Mouse (Mus musculus) midbrain, embryonic 10.5 days (tissue): ENCODE data around the gene St8sia2. TPM values are rescaled to one million over a fixed set of nuclear protein-coding genes. Genes with fewer than 3 reads are reported as not detected.

Experiments
- DNase-seq: peaks from one replicate; pipeline ENCODE4 v3.0.0-alpha.2; 2017; ENCODE audit warnings: low spot score
- H3K27ac ChIP-seq: fragments of 300-500 bp; sonication (generic); replicated peaks from 2 replicates; pipeline ENCODE4 v1.5.1; 2016; ENCODE audit warnings: mild to moderate bottlenecking
- H3K27me3 ChIP-seq: fragments of 300-500 bp; sonication (generic); 2 replicates; pipeline ENCODE4 v1.6.1; 2016; ENCODE audit warnings: low read depth, mild to moderate bottlenecking; ENCODE audit not compliant: poor library complexity, severe bottlenecking
- H3K36me3 ChIP-seq: fragments of 300-500 bp; sonication (generic); 2 replicates; pipeline ENCODE4 v1.6.1; 2016; ENCODE audit warnings: mild to moderate bottlenecking, moderate library complexity
- H3K4me1 ChIP-seq: fragments of 300-500 bp; sonication (generic); 2 replicates; pipeline ENCODE4 v1.6.1; 2016
- H3K4me3 ChIP-seq: fragments of 300-500 bp; sonication (generic); 2 replicates; pipeline ENCODE4 v1.5.1; 2016; ENCODE audit warnings: mild to moderate bottlenecking, moderate library complexity
- H3K9me3 ChIP-seq: fragments of 300-500 bp; sonication (generic); replicated peaks from 2 replicates; pipeline ENCODE4 v1.6.1; 2016; ENCODE audit warnings: mild to moderate bottlenecking
- WGBS: fragments of 180-500 bp; shearing (Covaris S2); methylation state at CpG from one replicate; pipeline ENCODE4 v1.1.7; 2016; 5-methylcytosine and 5-hydroxymethylcytosine counted together
- polyA plus RNA-seq: library from polyadenylated mRNA; unstranded; fragments of >200 nt; fragmentation: Nextera tagmentation; extraction: Ambion mirVana; gene quantifications from 2 replicates; pipeline ENCODE4 v1.2.1, GENCODE M21; 2016

St8sia2 gene
- polyA plus RNA-seq: 17.3 and 26.9 TPM in 2 replicates

DNA sequence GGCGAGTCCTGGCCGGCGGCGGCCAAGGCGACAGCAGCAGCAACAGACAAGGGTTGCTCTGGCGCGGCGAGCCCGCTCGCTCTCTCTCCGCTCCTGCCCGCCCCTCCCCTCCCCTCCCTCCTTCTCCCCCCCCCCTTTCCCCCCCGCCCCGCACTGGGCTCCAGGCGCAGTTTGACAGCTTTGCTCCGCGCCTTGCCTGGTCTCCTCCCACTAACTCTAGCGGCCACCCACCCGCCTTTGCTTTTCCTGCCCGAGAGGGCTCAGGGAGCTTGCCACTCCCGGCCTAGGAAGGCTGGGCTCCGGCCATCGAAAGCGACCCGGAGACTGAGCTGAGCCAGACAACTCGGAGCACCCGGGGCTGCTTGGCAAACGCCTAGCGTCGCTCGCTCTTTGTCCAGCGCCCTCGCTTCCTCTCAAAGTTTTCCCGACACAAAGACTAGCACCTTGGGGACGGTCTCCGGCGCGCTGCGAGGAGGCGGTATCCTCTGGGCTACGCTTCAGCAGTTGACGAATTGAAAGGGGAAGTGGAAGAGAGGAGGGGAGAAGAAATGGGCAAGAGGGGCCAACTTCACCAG lies at the start of gene St8sia2:
TSS of gene St8sia2 (minus strand) at position 90 of the 575 bp plus-strand sequence.
- Histone ChIP-seq H3K27ac (peak within 1 kb of the TSS; percentile 97), H3K36me3 (no peaks in the 10 kb centered on the region), H3K4me3 (peak within 1 kb of the TSS; percentile 68), H3K27me3 (peaks cover 43% of the 10 kb centered on the region), H3K4me1 (peaks cover 39% of the 10 kb centered on the region), H3K9me3 (no peaks in the 10 kb centered on the region)
- peak; percentile 88 for DNase-seq
- under 1% methylated on average over 32 of the region's 42 CpGs for WGBS

DNA sequence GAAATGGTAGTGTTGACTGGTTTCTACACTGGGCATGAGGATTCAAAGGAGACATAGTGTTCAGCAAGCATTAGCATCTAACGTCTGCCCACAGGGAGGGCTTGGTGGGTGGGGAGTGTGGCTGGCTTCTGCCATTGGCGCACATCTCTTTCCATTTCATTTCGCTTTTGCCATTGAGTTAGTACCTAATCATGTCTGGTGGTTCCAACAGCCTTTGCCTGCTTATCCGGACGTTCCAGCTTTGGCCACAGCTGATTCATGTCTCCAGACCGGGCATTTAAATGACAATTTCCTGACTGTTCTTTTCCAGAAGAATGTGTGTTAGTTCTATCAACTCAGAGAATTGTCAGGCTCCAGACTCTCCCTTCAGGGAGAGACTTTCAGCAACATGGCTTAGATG lies 47.6 kb upstream of the St8sia2 start:
- Histone ChIP-seq H3K36me3 (no peaks in the 10 kb centered on the region), H3K4me1 (peaks cover 15% of the 10 kb centered on the region), H3K9me3 (no peaks in the 10 kb centered on the region), H3K4me3 (no peak overlapping the region), H3K27ac (no peak overlapping the region), H3K27me3 (0 out of 2 replicates have a peak, but pooled peaks cover 4% of the 10 kb centered on the region)
- WGBS: 92% methylated on average over 6 of the region's 6 CpGs
- no peak for DNase-seq

DNA sequence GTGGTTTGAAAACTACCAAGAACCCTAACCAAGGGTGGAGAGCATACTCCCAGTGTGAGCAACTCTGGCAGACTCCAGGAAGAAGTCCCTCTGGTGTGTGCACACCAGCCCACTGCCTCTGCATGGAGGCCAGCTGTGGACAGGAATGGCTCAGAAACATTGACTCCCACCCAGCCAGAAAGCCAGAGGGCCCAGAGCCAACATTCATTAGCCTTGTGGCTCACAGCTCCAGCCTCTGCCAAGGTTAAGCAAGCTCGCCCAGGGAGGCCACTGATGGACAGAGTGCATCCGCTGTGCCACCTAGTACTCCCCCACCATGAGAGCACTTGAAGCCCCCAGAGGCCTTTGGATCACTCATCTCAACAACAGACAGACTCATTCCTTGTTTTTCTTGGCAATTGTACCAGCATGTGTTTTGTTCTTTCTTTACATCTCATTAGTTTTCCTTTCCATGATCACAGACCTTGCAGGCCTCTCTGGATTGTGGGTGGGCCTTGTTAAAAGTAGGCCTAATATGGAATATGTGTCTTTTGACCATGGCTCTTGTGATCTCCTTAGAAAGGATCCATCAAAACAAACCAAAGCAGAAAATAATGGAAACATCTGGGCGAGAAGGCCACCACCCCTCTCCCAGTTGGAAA lies 46.9 kb upstream of the St8sia2 start:
- Histone ChIP-seq H3K27ac (no peak overlapping the region), H3K9me3 (no peaks in the 10 kb centered on the region), H3K27me3 (0 out of 2 replicates have a peak, but pooled peaks cover 4% of the 10 kb centered on the region), H3K36me3 (no peaks in the 10 kb centered on the region), H3K4me1 (peaks cover 14% of the 10 kb centered on the region), H3K4me3 (no peak overlapping the region)
- DNase-seq: no peak
- WGBS: 93% methylated on average over 3 of the region's 3 CpGs

DNA sequence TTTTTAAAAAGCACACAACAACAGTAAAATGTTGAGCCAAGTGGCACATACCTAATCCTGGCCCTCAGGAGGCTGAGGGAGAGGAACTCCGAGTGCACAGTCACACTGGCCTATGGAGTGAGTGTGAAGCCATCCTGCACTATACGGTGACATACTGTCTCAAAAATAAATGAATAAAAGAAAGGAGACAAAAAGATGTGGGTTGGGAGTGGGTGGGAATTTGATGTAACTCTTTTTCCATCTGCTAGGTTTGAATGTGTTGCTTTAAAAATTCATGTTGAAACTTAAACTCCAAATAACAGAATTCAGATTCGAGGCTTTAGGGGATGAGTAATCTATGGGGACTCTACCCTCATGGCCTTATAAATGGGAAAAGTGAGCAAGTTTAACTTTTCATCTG lies 46.2 kb upstream of the St8sia2 start:
- WGBS: 85% methylated on average over 3 of the region's 3 CpGs
- Histone ChIP-seq H3K27ac (no peak overlapping the region), H3K27me3 (0 out of 2 replicates have a peak, but pooled peaks cover 4% of the 10 kb centered on the region), H3K4me3 (no peak overlapping the region), H3K36me3 (no peaks in the 10 kb centered on the region), H3K4me1 (peaks cover 12% of the 10 kb centered on the region), H3K9me3 (no peaks in the 10 kb centered on the region)
- DNase-seq: no peak

DNA sequence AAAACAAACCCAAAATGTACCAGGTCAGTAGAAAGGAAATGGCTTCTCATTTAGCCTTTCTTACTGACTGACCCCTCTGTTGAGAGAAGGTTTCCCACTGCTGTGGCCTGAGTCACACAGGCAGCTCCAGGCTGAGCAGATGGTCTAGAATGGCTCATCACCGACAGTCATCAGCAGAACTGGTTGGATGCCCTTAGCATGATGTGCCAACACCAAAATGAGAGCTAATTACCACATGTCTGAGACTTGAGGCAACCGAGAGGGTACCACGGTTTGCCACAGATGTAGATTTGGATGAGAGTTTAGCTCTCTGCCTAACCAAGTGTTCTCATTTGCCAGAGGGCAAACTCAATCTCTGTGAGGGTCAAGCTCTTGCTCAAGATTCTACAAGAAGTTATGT lies 42.3 kb upstream of the St8sia2 start:
- peaks cover 5% of the 10 kb centered on the region for H3K4me1 ChIP-seq
- no peak overlapping the region for H3K4me3 ChIP-seq
- H3K27me3 ChIP-seq: 0 out of 2 replicates have a peak, but pooled peaks cover under 1% of the 10 kb centered on the region
- H3K9me3 ChIP-seq: no peaks in the 10 kb centered on the region
- no peaks in the 10 kb centered on the region for H3K36me3 ChIP-seq
- DNase-seq: no peak
- 93% methylated on average over 3 of the region's 3 CpGs for WGBS
- H3K27ac ChIP-seq: no peak overlapping the region

DNA sequence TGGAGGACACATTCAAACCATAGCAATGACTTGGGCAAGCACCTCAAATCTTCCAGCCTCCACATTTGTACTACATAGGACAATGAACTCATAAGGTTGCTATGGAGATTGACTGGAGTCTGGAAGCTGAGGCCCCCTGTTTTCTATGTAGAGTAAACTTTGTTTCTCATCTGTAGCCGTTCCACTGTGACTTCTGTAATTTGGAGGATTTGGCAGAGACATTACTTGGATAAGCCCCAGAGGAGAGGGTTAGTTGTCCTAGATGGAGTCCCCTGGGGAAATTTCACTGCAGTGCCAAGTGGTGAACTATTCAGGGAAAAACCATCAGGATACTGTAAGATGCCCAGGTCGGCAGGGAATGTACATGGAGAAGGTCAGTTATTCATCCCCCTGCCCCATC lies 34.1 kb upstream of the St8sia2 start:
- peaks cover 33% of the 10 kb centered on the region for H3K4me1 ChIP-seq
- H3K4me3 ChIP-seq: no peak overlapping the region
- WGBS: 75% methylated on average over 2 of the region's 2 CpGs
- H3K27me3 ChIP-seq: peaks cover 16% of the 10 kb centered on the region
- no peak overlapping the region for H3K27ac ChIP-seq
- H3K9me3 ChIP-seq: no peaks in the 10 kb centered on the region
- no peak for DNase-seq
- no peaks in the 10 kb centered on the region for H3K36me3 ChIP-seq

DNA sequence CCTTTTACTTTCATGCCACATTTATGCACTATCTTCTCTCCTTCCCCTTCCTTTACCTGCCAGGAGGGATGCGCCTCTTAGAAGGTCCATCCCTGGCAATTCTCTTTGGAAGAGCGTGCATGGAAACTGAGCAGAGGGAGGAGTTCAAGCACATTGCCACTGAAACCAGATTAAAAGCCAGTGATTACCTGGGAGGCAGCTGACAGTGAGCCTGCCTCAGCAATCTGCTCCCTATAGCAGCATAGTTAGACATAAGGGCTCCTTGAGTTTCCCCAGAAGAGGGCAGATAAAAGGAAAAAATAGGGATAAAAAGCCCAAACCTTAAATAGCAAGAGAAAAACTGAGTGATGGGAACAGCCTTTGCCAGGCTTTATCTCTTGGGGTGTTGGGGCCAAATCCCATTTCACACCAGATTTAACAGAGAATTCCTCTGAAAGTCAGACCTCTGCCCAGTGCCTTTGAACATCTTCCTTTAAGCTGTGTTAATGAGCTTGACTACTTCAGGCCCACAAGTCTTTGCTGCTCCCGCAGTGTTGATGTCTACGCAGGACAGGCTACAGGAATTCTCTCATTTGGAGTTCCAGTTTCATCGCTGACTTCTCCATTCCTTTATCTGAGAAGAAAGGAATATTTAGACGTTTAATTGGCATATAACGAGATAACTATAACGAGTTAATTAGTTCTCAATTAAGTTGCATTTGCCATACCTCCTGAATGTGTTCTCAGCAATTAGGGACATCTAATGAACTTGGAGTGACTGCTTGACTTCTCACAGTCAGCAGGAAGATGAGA lies 31.9 kb upstream of the St8sia2 start:
- H3K4me1 ChIP-seq: peaks cover 33% of the 10 kb centered on the region
- H3K36me3 ChIP-seq: no peaks in the 10 kb centered on the region
- no peak overlapping the region for H3K27ac ChIP-seq
- H3K4me3 ChIP-seq: no peak overlapping the region
- H3K27me3 ChIP-seq: peaks cover 32% of the 10 kb centered on the region
- no peak for DNase-seq
- H3K9me3 ChIP-seq: no peaks in the 10 kb centered on the region
- 56% methylated on average over 8 of the region's 8 CpGs for WGBS

DNA sequence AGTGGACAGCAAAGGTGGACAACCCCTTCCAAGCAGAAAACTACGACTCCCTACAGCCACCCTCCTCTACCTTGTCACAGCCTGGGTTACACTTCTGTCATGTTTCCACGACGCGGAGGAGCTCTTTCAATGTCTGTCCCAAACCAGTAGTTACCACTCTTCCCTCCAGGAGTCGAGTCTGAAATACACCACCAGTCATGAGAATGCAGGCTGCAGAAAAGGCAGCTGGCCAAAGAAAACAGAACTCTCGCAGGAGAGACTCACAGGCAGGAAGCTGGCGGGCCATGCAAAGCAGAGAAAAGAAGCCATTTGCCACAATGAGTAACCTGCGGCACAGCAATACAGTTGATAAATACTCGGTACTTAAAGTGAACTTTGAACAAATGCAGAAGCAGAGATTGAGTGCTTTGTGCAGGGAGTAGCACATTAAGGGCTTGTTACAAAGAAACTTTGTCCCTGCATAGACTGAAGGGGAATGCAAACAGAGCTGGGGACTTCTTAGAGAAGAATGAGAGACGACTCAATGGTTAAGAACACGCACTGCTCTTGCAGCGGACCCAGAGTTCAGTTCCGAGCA lies 30.2 kb upstream of the St8sia2 start:
- H3K4me3 ChIP-seq: no peak overlapping the region
- no peaks in the 10 kb centered on the region for H3K9me3 ChIP-seq
- peaks cover 32% of the 10 kb centered on the region for H3K27me3 ChIP-seq
- no peak for DNase-seq
- H3K4me1 ChIP-seq: peaks cover 33% of the 10 kb centered on the region
- H3K27ac ChIP-seq: no peak overlapping the region
- H3K36me3 ChIP-seq: no peaks in the 10 kb centered on the region
- 74% methylated on average over 13 of the region's 13 CpGs for WGBS

DNA sequence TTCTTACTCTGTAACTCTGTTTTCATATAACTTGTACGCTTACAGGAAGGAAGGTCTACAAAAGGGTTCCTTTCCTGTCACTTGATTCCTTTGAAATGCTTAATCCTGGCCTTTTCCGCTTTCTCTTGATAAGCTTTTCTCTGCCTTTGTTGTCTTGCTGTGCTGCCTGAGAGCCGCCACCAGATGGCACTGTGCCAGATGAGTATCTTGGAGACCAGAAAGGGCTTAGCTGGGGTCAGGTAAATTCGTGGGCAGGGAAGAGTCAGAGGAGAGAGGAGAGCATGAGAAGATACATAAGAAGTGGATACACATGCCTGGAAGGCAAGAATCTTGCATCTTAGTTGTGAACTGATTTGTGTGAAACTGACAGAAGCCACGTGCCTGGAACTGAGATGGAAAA lies 11.5 kb upstream of the St8sia2 start:
- Histone ChIP-seq H3K4me3 (no peak overlapping the region), H3K36me3 (no peaks in the 10 kb centered on the region), H3K9me3 (no peaks in the 10 kb centered on the region), H3K27ac (peak overlapping the region; percentile 57; the same call in 1 of the 2 replicates), H3K27me3 (peaks cover 26% of the 10 kb centered on the region; the same call in 1 of the 2 replicates), H3K4me1 (peaks cover 17% of the 10 kb centered on the region)
- peak; percentile 80 for DNase-seq
- WGBS: 14% methylated on average over 5 of the region's 5 CpGs

DNA sequence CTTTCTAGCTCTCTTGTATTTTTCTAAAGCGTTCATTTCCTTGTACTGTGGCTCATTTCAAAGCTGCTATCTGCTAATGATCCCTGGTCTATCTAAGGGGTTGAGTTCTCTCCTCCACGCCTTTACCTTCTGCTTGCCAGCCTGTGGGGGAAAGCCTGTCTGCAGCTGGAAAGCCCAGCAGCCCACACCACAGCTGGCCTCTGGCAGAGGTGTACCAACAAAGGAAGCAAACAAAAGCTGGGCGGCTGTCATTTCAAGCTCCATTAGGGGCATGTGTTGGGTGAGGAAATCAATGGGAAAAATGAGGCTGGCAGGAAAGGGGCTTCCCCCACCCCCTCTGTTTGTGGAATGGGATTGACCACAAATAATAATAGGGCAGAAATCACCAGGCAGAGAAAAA lies 10.7 kb upstream of the St8sia2 start:
- Histone ChIP-seq H3K36me3 (no peaks in the 10 kb centered on the region), H3K27ac (0 out of 2 replicates have a peak overlapping the region, but pooled peaks have one; percentile 1), H3K27me3 (peaks cover 30% of the 10 kb centered on the region; the same call in 1 of the 2 replicates), H3K9me3 (no peaks in the 10 kb centered on the region), H3K4me1 (peaks cover 17% of the 10 kb centered on the region), H3K4me3 (no peak overlapping the region)
- no peak for DNase-seq
- WGBS: 61% methylated on average over 3 of the region's 3 CpGs

DNA sequence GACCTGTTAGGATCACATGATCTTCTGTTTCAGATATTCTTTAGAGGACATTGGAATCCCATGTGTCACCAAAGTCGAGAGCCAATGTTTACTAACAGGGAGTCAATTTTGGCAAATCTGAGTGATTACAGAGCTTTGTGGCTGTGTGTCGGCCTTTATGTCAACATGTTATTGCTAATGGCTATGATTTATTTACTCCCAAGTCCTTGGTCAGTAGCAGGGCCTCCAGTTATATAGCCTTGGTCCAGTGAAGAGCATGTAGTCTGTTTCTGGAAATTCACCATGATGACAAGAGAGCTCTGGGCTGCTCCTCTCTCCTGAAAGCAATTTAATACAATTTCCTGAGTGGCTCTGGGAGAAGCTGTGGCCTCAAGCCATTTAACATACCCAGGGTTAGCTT lies 9.1 kb upstream of the St8sia2 start:
- no peaks in the 10 kb centered on the region for H3K9me3 ChIP-seq
- 76% methylated on average over 2 of the region's 2 CpGs for WGBS
- peaks cover 20% of the 10 kb centered on the region; the same call in 1 of the 2 replicates for H3K27me3 ChIP-seq
- no peak for DNase-seq
- H3K36me3 ChIP-seq: no peaks in the 10 kb centered on the region
- H3K4me3 ChIP-seq: no peak overlapping the region
- peaks cover 17% of the 10 kb centered on the region for H3K4me1 ChIP-seq
- no peak overlapping the region for H3K27ac ChIP-seq

DNA sequence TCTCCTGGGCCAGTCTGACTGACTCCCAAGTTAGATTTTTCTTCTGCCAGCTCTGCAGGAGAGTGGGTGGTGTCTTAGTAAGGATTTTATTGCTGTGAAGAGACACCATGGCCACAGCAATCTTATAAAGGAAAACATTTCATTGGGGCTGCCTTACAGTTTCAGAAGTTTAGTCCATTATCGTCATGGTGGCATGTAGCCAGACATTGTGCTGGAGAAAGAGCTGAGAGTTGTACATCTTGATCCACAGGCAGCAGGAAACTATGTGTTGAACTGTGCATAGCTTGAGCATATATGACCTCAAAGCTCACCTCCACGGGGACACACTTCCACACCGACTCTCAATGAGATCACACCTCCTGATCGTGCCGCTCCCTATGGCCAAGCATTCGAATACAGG lies 8.3 kb upstream of the St8sia2 start:
- Histone ChIP-seq H3K4me3 (no peak overlapping the region), H3K36me3 (no peaks in the 10 kb centered on the region), H3K4me1 (peaks cover 17% of the 10 kb centered on the region), H3K27me3 (peaks cover 12% of the 10 kb centered on the region; the same call in 1 of the 2 replicates), H3K9me3 (no peaks in the 10 kb centered on the region), H3K27ac (no peak overlapping the region)
- WGBS: 88% methylated on average over 6 of the region's 6 CpGs
- DNase-seq: no peak
